Mouse (Mus musculus) liver, embryonic 11.5 days (tissue): ENCODE measurements around the gene Nck2. TPM values are rescaled to one million over a fixed set of nuclear protein-coding genes. Genes with fewer than 3 reads are reported as not detected.

Experiments used
- polyA plus RNA-seq: library from polyadenylated mRNA; unstranded; fragments of >200 nt; fragmentation: Nextera tagmentation; extraction: Ambion mirVana; gene quantifications from 2 replicates; pipeline ENCODE4 v1.2.1, GENCODE M21; 2014

Gene Nck2
- polyA plus RNA-seq, 1 experiment from 2014 or later, result 24.5 TPM

Other genes starting within 250 kb of the Nck2 start
- 6.1 and 9.3 TPM in 2 replicates for gene Fhl2, start 247.6 kb upstream of the Nck2 start, polyA plus RNA-seq